Mouse (Mus musculus) hindbrain, embryonic 14.5 days (tissue): ENCODE measurements around the gene Gm39653. TPM values are rescaled to one million over a fixed set of nuclear protein-coding genes. Genes with fewer than 3 reads are reported as not detected.
"Not testable (repeated sequence)": the region's sequence is repeated elsewhere in the genome, so short reads cannot be mapped to it uniquely, and the experiment has no call there.

Experiments
- ATAC-seq: fragments of 200-750 bp; cut with Nextera tagmentation; 2 replicates; pipeline ENCODE4 v1.8.0; 2017; ENCODE audit warnings: moderate number of reproducible peaks, mild to moderate bottlenecking, moderate TSS enrichment, moderate library complexity; ENCODE audit not compliant: low FRiP score
- DNase-seq: peaks from one replicate; pipeline ENCODE4 v3.0.0-alpha.2; 2015; ENCODE audit warnings: low spot score
- H3K27ac ChIP-seq: fragments of 300-500 bp; sonication (generic); 2 replicates; pipeline ENCODE4 v1.5.1; 2014; ENCODE audit warnings: mild to moderate bottlenecking, moderate library complexity
- H3K27me3 ChIP-seq: fragments of 300-500 bp; sonication (generic); 2 replicates; pipeline ENCODE4 v1.6.1; 2014; ENCODE audit warnings: mild to moderate bottlenecking, low read length, mixed read lengths; ENCODE audit not compliant: control insufficient read depth, insufficient read depth
- H3K36me3 ChIP-seq: fragments of 300-500 bp; sonication (generic); replicated peaks from 2 replicates; pipeline ENCODE4 v1.6.1; 2014; ENCODE audit not compliant: control insufficient read depth, insufficient read depth
- H3K4me1 ChIP-seq: fragments of 300-500 bp; sonication (generic); replicated peaks from 2 replicates; pipeline ENCODE4 v1.6.1; 2014; ENCODE audit warnings: antibody characterized with exemption, low read length, mixed read lengths; ENCODE audit not compliant: control insufficient read depth, insufficient read depth
- H3K4me2 ChIP-seq: fragments of 300-500 bp; sonication (generic); replicated peaks from 2 replicates; pipeline ENCODE4 v1.6.1; 2014; ENCODE audit warnings: mild to moderate bottlenecking, moderate library complexity
- H3K4me3 ChIP-seq: fragments of 300-500 bp; sonication (generic); replicated peaks from 2 replicates; pipeline ENCODE4 v1.5.1; 2014; ENCODE audit warnings: mild to moderate bottlenecking, low read length
- H3K9ac ChIP-seq: fragments of 300-500 bp; sonication (generic); 2 replicates; pipeline ENCODE4 v1.6.1; 2014
- H3K9me3 ChIP-seq: fragments of 300-500 bp; sonication (generic); 2 replicates; pipeline ENCODE4 v1.6.1; 2016; ENCODE audit warnings: low read length; ENCODE audit not compliant: control insufficient read depth
- WGBS: fragments of 180-500 bp; shearing (Covaris S2); extraction: QIAGEN DNeasy Blood & Tissue Kit; methylation state at CpG from one replicate; pipeline ENCODE4 v1.1.7; 2014; 5-methylcytosine and 5-hydroxymethylcytosine counted together
- polyA plus RNA-seq: library from polyadenylated mRNA; unstranded; fragments of >200 nt; fragmentation: Nextera tagmentation; extraction: Ambion mirVana; gene quantifications from 2 replicates; pipeline ENCODE4 v1.2.1, GENCODE M21; 2014

The Gm39653 gene
- polyA plus RNA-seq, 1 experiment from 2014 or later = 0.24 TPM

- no peaks in the 10 kb centered on the region for H3K9me3 ChIP-seq
- no peak for ATAC-seq
- H3K9ac ChIP-seq = no peak overlapping the region
- no peak overlapping the region for H3K27ac ChIP-seq
- H3K27me3 ChIP-seq = no peaks in the 10 kb centered on the region
- no peaks in the 10 kb centered on the region for H3K4me1 ChIP-seq
- H3K4me2 ChIP-seq = no peak overlapping the region
- no peaks in the 10 kb centered on the region for H3K36me3 ChIP-seq
- WGBS = 54% methylated on average over 3 of the region's 3 CpGs
- no peak overlapping the region for H3K4me3 ChIP-seq
- DNase-seq = no peak
Measured at GRCm38 (mm10) chr1:63603870-63604500, 11.8 kb upstream of the Gm39653 start.

GRCm38 (mm10) chr1:63609613-63610012 lies 6.2 kb upstream of the Gm39653 start:
- no peak overlapping the region for H3K4me3 ChIP-seq
- no peak overlapping the region for H3K9ac ChIP-seq
- no peak overlapping the region for H3K4me2 ChIP-seq
- no peak for DNase-seq
- WGBS = 95% methylated on average over 4 of the region's 4 CpGs
- H3K27ac ChIP-seq = no peak overlapping the region
- ATAC-seq = no peak
- H3K36me3 ChIP-seq = no peaks in the 10 kb centered on the region
- peaks cover 7% of the 10 kb centered on the region; the same call in 1 of the 2 replicates for H3K27me3 ChIP-seq
- no peaks in the 10 kb centered on the region for H3K9me3 ChIP-seq
- H3K4me1 ChIP-seq = 0 out of 2 replicates have a peak, but pooled peaks cover 5% of the 10 kb centered on the region

GRCm38 (mm10) chr1:63614594-63614993 lies 1.2 kb upstream of the Gm39653 start:
- 2% methylated on average over 11 of the region's 11 CpGs for WGBS
- H3K4me1 ChIP-seq = 0 out of 2 replicates have a peak, but pooled peaks cover 5% of the 10 kb centered on the region
- no peaks in the 10 kb centered on the region for H3K36me3 ChIP-seq
- H3K4me2 ChIP-seq = peak overlapping the region; percentile 41
- H3K9me3 ChIP-seq = no peaks in the 10 kb centered on the region
- H3K9ac ChIP-seq = no peak overlapping the region
- peak; percentile 32 for DNase-seq
- ATAC-seq = no peak
- no peak overlapping the region; the same call in 1 of the 2 replicates for H3K4me3 ChIP-seq
- peaks cover 11% of the 10 kb centered on the region; the same call in 1 of the 2 replicates for H3K27me3 ChIP-seq
- H3K27ac ChIP-seq = no peak overlapping the region

- Histone ChIP-seq H3K27me3 (no peaks in the 10 kb centered on the region), H3K27ac (no peak overlapping the region), H3K4me1 (no peaks in the 10 kb centered on the region), H3K4me3 (no peak overlapping the region), H3K9ac (no peak overlapping the region), H3K4me2 (no peak overlapping the region), H3K9me3 (no peaks in the 10 kb centered on the region), H3K36me3 (no peaks in the 10 kb centered on the region)
- no peak for ATAC-seq
- WGBS = 46% methylated on average over 2 of the region's 2 CpGs
- no peak for DNase-seq
Measured at GRCm38 (mm10) chr1:63628211-63628610, 12.4 kb downstream of the Gm39653 start.

GRCm38 (mm10) chr1:63630390-63630789 lies 14.6 kb downstream of the Gm39653 start:
- H3K36me3 ChIP-seq, H3K27ac ChIP-seq, H3K4me3 ChIP-seq, DNase-seq, H3K4me2 ChIP-seq, H3K9me3 ChIP-seq, H3K9ac ChIP-seq, H3K27me3 ChIP-seq, H3K4me1 ChIP-seq, ATAC-seq: not testable (repeated sequence)

- no peak for DNase-seq
- H3K36me3 ChIP-seq = no peaks in the 10 kb centered on the region
Measured at GRCm38 (mm10) chr1:63639921-63640320, 24.2 kb downstream of the Gm39653 start.

GRCm38 (mm10) chr1:63658016-63658415 lies 42.2 kb downstream of the Gm39653 start:
- no peaks in the 10 kb centered on the region for H3K4me1 ChIP-seq
- ATAC-seq = no peak
- H3K9ac ChIP-seq = no peak overlapping the region
- no peaks in the 10 kb centered on the region for H3K9me3 ChIP-seq
- no peaks in the 10 kb centered on the region for H3K27me3 ChIP-seq
- no peak overlapping the region for H3K27ac ChIP-seq
- 16% methylated on average over 6 of the region's 6 CpGs for WGBS
- DNase-seq = peak; percentile 85
- H3K36me3 ChIP-seq = no peaks in the 10 kb centered on the region
- no peak overlapping the region for H3K4me2 ChIP-seq
- H3K4me3 ChIP-seq = no peak overlapping the region

More at GRCm38 (mm10) chr1:63639921-63640320, 24.2 kb downstream of the Gm39653 start:
- Histone ChIP-seq H3K4me2 (no peak overlapping the region), H3K27me3 (no peaks in the 10 kb centered on the region), H3K4me1 (no peaks in the 10 kb centered on the region), H3K4me3 (no peak overlapping the region), H3K9ac (no peak overlapping the region), H3K9me3 (no peaks in the 10 kb centered on the region), H3K27ac (no peak overlapping the region)
- ATAC-seq = no peak
- WGBS = 79% methylated on average over 6 of the region's 6 CpGs

- no peaks in the 10 kb centered on the region for H3K36me3 ChIP-seq
- H3K4me1 ChIP-seq = no peaks in the 10 kb centered on the region
- no peaks in the 10 kb centered on the region for H3K9me3 ChIP-seq
- H3K4me3 ChIP-seq = no peak overlapping the region
- no peak overlapping the region for H3K9ac ChIP-seq
- no peaks in the 10 kb centered on the region for H3K27me3 ChIP-seq
- H3K4me2 ChIP-seq = no peak overlapping the region
- no peak overlapping the region for H3K27ac ChIP-seq
- ATAC-seq (no peak; the same call in 1 of the 2 replicates), DNase-seq (peak; percentile 92)
- whole genome bisulfite sequencing = 1% methylated on average over 7 of the region's 7 CpGs
Measured at GRCm38 (mm10) chr1:63659591-63659990, 43.8 kb downstream of the Gm39653 start.

GRCm38 (mm10) chr1:63666089-63666488 lies 50.3 kb downstream of the Gm39653 start:
- ATAC-seq (no peak), DNase-seq (no peak)
- H3K4me2 ChIP-seq = no peak overlapping the region
- H3K36me3 ChIP-seq = no peaks in the 10 kb centered on the region
- H3K4me1 ChIP-seq = peaks cover 16% of the 10 kb centered on the region; the same call in 1 of the 2 replicates
- H3K9ac ChIP-seq = no peak overlapping the region
- no peak overlapping the region for H3K27ac ChIP-seq
- H3K9me3 ChIP-seq = no peaks in the 10 kb centered on the region
- H3K4me3 ChIP-seq = no peak overlapping the region
- H3K27me3 ChIP-seq = no peaks in the 10 kb centered on the region
- 99% methylated on average over 2 of the region's 2 CpGs for WGBS
